Mouse (Mus musculus): ENCODE data around the gene Rb1.

GRCm38 (mm10) chr14:73303193-73303592 is 22.4 kb downstream of the Rb1 start:
- TF ChIP-seq CTCF (IDR thresholded peaks at IDR 0.05; ENCODE audit: control insufficient read depth, insufficient read depth, insufficient read length) (no peak), USF1 (IDR thresholded peaks at IDR 0.05; ENCODE audit: low read depth) (no peak), MAX (IDR thresholded peaks at IDR 0.05) (no peak), MYOD1 (IDR thresholded peaks at IDR 0.05; ENCODE audit: control insufficient read depth, insufficient read length, low read depth) (no peak)

Data from C2C12 (cell line).